Mouse (Mus musculus): ENCODE measurements around the gene Ptbp3. TPM values are rescaled to one million over a fixed set of nuclear protein-coding genes. Genes with fewer than 3 reads are reported as not detected.

The Ptbp3 gene
- total and polyA plus RNA-seq, 3 experiments, result 78.8 to 315 (median 121) TPM

GRCm38 (mm10) chr4:59548560-59549174 lies 497 bp downstream of the Ptbp3 start:
- Histone ChIP-seq H3K4me1 (ENCODE audit: control insufficient read depth in 1 of 2, insufficient read depth in 2 of 2, low read length in 2 of 2) (peaks cover 8 to 20% of the 10 kb centered on the region in 2 experiments; a peak in 3 of 4 replicates), H3K4me3 (ENCODE audit: control insufficient read depth in 1 of 2, insufficient read depth in 1 of 2, low read depth in 2 of 2, low read length in 2 of 2) (peak overlapping the region; percentile 90 to 98), H3K9ac (ENCODE audit: control insufficient read depth, low read depth, low read length, poor library complexity, severe bottlenecking) (peak overlapping the region; percentile 99), H3K9me3 (replicated peaks; ENCODE audit: insufficient read depth, low read length) (no peaks in the 10 kb centered on the region), H3K27me3 (ENCODE audit: control insufficient read depth in 1 of 2, insufficient read depth in 2 of 2, low read length in 2 of 2) (no peaks in the 10 kb centered on the region), H3K36me3 (ENCODE audit: control insufficient read depth in 1 of 2, insufficient read depth in 2 of 2, low read length in 2 of 2) (peaks cover 0 to 19% of the 10 kb centered on the region in 2 experiments; a peak in 2 of 4 replicates), H3K27ac (ENCODE audit: control insufficient read depth, low read depth, low read length) (peak overlapping the region; percentile 93), H3K79me2 (ENCODE audit: control insufficient read depth, insufficient read depth, low read length, poor library complexity) (peaks cover 42% of the 10 kb centered on the region)
- peak; percentile 82 for DNase-seq (ENCODE audit: low read depth, low spot score)
- TF ChIP-seq ETS1 (IDR thresholded peaks at IDR 0.05; ENCODE audit: low read depth, low read length) (peak; percentile 63), NRF1 (IDR thresholded peaks at IDR 0.05; ENCODE audit: insufficient read depth, low read depth, low read length, poor library complexity, severe bottlenecking) (0 out of 2 replicates have a peak, but pooled peaks have one; percentile 30), CTCF (IDR thresholded peaks at IDR 0.05 in 2 of 3, conservative IDR thresholded peaks at IDR 0.05 in 1 of 3; ENCODE audit: control insufficient read depth in 1 of 3, insufficient read depth in 1 of 3, low read depth in 2 of 3, low read length in 3 of 3, poor library complexity in 1 of 3, severe bottlenecking in 1 of 3) (no peak), MYC (IDR thresholded peaks at IDR 0.05; ENCODE audit: low read depth, low read length) (no peak), UBTF (IDR thresholded peaks at IDR 0.05; ENCODE audit: borderline replicate concordance, insufficient read depth, low read depth, low read length) (peak; percentile 90; the same call in 1 of the 2 replicates), RCOR1 (IDR thresholded peaks at IDR 0.05; ENCODE audit: low read depth, low read length) (no peak; the same call in 1 of the 2 replicates), USF2 (IDR thresholded peaks at IDR 0.05; ENCODE audit: borderline replicate concordance in 1 of 2, insufficient read depth in 1 of 2, low read depth in 1 of 2, low read length in 2 of 2) (no peak), EP300 (IDR thresholded peaks at IDR 0.05; ENCODE audit: low read depth in 1 of 2, low read length in 2 of 2) (peak in 1 of 2 experiments; percentile 45; a peak in 2 of 4 replicates), ZC3H11A (IDR thresholded peaks at IDR 0.05; ENCODE audit: low read depth, low read length) (no peak), MEF2A (IDR thresholded peaks at IDR 0.05; ENCODE audit: extremely low read depth, insufficient replicate concordance, low read depth, low read length, poor library complexity, severe bottlenecking) (no peak), NELFE (IDR thresholded peaks at IDR 0.05; ENCODE audit: low read depth, low read length) (peak; percentile 27; the same call in 1 of the 2 replicates), ZNF384 (IDR thresholded peaks at IDR 0.05; ENCODE audit: low read depth, low read length) (no peak), TAL1 (IDR thresholded peaks at IDR 0.05; ENCODE audit: low read length) (no peak), RAD21 (IDR thresholded peaks at IDR 0.05; ENCODE audit: low read depth, low read length) (no peak), POLR2AphosphoS2 (IDR thresholded peaks at IDR 0.05; ENCODE audit: low read length) (no peak; the same call in 1 of the 2 replicates), MYB (IDR thresholded peaks at IDR 0.05; ENCODE audit: low read depth, low read length) (no peak), ZMIZ1 (IDR thresholded peaks at IDR 0.05; ENCODE audit: low read depth, low read length) (0 out of 2 replicates have a peak, but pooled peaks have one; percentile 46), MAZ (IDR thresholded peaks at IDR 0.05; ENCODE audit: low read depth, low read length) (peak; percentile 77; the same call in 1 of the 2 replicates), JUND (IDR thresholded peaks at IDR 0.05; ENCODE audit: low read depth, low read length) (no peak), CHD1 (IDR thresholded peaks at IDR 0.05; ENCODE audit: low read depth, low read length) (peak; percentile 85; the same call in 1 of the 2 replicates), ZKSCAN1 (IDR thresholded peaks at IDR 0.05; ENCODE audit: low read depth, low read length) (no peak), E2F4 (IDR thresholded peaks at IDR 0.05; ENCODE audit: borderline replicate concordance, low read depth, low read length) (no peak), USF1 (IDR thresholded peaks at IDR 0.05; ENCODE audit: low read depth, low read length) (no peak), TBP (IDR thresholded peaks at IDR 0.05; ENCODE audit: low read depth, low read length) (no peak), MXI1 (IDR thresholded peaks at IDR 0.05; ENCODE audit: low read depth, low read length) (peak; percentile 14; the same call in 1 of the 2 replicates), KAT2A (conservative IDR thresholded peaks at IDR 0.05; ENCODE audit: low read depth, low read length) (no peak), HCFC1 (IDR thresholded peaks at IDR 0.05; ENCODE audit: low read depth, low read length) (no peak; the same call in 1 of the 2 replicates), SIN3A (IDR thresholded peaks at IDR 0.05; ENCODE audit: low read length) (peak; percentile 72; the same call in 1 of the 2 replicates), MAFK (IDR thresholded peaks at IDR 0.05; ENCODE audit: borderline replicate concordance, low read depth, low read length) (no peak), GABPA (IDR thresholded peaks at IDR 0.05; ENCODE audit: low read depth, low read length) (no peak), CHD2 (IDR thresholded peaks at IDR 0.05; ENCODE audit: low read length) (peak; percentile 10; the same call in 1 of the 2 replicates), BHLHE40 (IDR thresholded peaks at IDR 0.05; ENCODE audit: borderline replicate concordance, low read depth, low read length) (no peak; the same call in 1 of the 2 replicates), POLR2A (IDR thresholded peaks at IDR 0.05; ENCODE audit: control insufficient read depth in 1 of 2, insufficient read depth in 1 of 2, low read depth in 1 of 2, low read length in 2 of 2, poor library complexity in 1 of 2) (no peak), POLR2AphosphoS5 (IDR thresholded peaks at IDR 0.05; ENCODE audit: borderline replicate concordance, low read depth, low read length) (no peak), ELF1 (IDR thresholded peaks at IDR 0.05; ENCODE audit: low read depth, low read length) (0 out of 2 replicates have a peak, but pooled peaks have one; percentile 5)
